Mouse (Mus musculus) stomach, postnatal 0 days (tissue): ENCODE results near the gene Nps.

Source experiments
- CTCF ChIP-seq: IDR thresholded peaks from 2 replicates; pipeline ENCODE4 v1.5.1; 2016; ENCODE audit warnings: antibody characterized with exemption, low read depth, mild to moderate bottlenecking, moderate library complexity
- EP300 ChIP-seq: optimal IDR thresholded peaks from 2 replicates; pipeline ENCODE3; 2016; ENCODE audit warnings: antibody characterized with exemption

DNA sequence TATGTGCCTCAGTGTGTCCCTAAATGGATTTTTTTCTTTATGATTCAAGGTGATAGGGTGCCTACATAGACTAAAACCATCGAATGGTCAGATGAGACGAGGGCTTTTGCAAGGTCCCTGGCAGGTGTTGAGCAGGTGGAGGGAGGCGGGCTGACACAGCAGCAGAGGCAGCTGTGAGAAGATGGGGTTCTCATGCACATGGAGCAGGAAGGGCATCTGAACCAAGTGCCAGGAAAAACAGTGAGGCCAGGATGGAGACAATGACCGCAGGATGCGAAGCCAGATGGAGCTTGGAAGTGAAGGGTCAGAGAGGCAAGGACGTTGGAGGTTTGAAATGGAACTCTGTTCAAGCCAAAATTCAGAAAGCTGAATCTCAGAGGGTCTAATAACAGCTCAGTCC is 18.5 kb upstream of the Nps start:
- TF ChIP-seq CTCF (no peak), EP300 (no peak)
